Mouse (Mus musculus) stomach, postnatal 0 days (tissue): Measurements from ENCODE around the gene Ciapin1. TPM values are rescaled to one million over a fixed set of nuclear protein-coding genes. Genes with fewer than 3 reads are reported as not detected.
A peak's percentile ranks its signal among the peaks of the same experiment; 100 is the strongest.

ENCODE experiments used
- ATAC-seq: fragments of 200-750 bp; cut with Nextera tagmentation; 2 replicates; pipeline ENCODE4 v1.8.0; 2017; ENCODE audit not compliant: low FRiP score, low TSS enrichment
- DNase-seq: peaks from one replicate; pipeline ENCODE4 v3.0.0-alpha.2; 2016; ENCODE audit warnings: low spot score
- H3K27ac ChIP-seq: fragments of 300-500 bp; sonication (generic); replicated peaks from 2 replicates; pipeline ENCODE4 v1.5.1; 2014; ENCODE audit warnings: mild to moderate bottlenecking, control low read depth
- H3K27me3 ChIP-seq: fragments of 300-500 bp; sonication (generic); 2 replicates; pipeline ENCODE4 v1.6.1; 2014; ENCODE audit warnings: low read length; ENCODE audit not compliant: control insufficient read depth, insufficient read depth
- H3K36me3 ChIP-seq: fragments of 300-500 bp; sonication (generic); 2 replicates; pipeline ENCODE4 v1.6.1; 2014; ENCODE audit warnings: low read length, mixed read lengths; ENCODE audit not compliant: control insufficient read depth, insufficient read depth
- H3K4me1 ChIP-seq: fragments of 300-500 bp; sonication (generic); replicated peaks from 2 replicates; pipeline ENCODE4 v1.6.1; 2014; ENCODE audit warnings: antibody characterized with exemption; ENCODE audit not compliant: control insufficient read depth, insufficient read depth
- H3K4me2 ChIP-seq: fragments of 300-500 bp; sonication (generic); replicated peaks from 2 replicates; pipeline ENCODE4 v1.6.1; 2014; ENCODE audit warnings: low read depth, mild to moderate bottlenecking, control low read depth, moderate library complexity
- H3K4me3 ChIP-seq: fragments of 300-500 bp; sonication (generic); 2 replicates; pipeline ENCODE4 v1.5.1; 2014; ENCODE audit warnings: low read depth, low read length, control low read depth
- H3K9ac ChIP-seq: fragments of 300-500 bp; sonication (generic); 2 replicates; pipeline ENCODE4 v1.6.1; 2014; ENCODE audit warnings: mild to moderate bottlenecking, low read length, control low read depth, mixed read lengths
- H3K9me3 ChIP-seq: fragments of 300-500 bp; sonication (generic); 2 replicates; pipeline ENCODE4 v1.6.1; 2016; ENCODE audit warnings: low read length; ENCODE audit not compliant: control insufficient read depth
- CTCF ChIP-seq: IDR thresholded peaks from 2 replicates; pipeline ENCODE4 v1.5.1; 2016; ENCODE audit warnings: antibody characterized with exemption, low read depth, mild to moderate bottlenecking, moderate library complexity
- EP300 ChIP-seq: optimal IDR thresholded peaks from 2 replicates; pipeline ENCODE3; 2016; ENCODE audit warnings: antibody characterized with exemption
- WGBS: fragments of 180-500 bp; shearing (Covaris S2); extraction: QIAGEN DNeasy Blood & Tissue Kit; methylation state at CpG from one replicate; pipeline ENCODE4 v1.1.7; 2014; 5-methylcytosine and 5-hydroxymethylcytosine counted together
- polyA plus RNA-seq: library from polyadenylated mRNA; unstranded; fragments of >200 nt; fragmentation: Nextera tagmentation; extraction: Ambion mirVana; gene quantifications from 2 replicates; pipeline ENCODE4 v1.2.1, GENCODE M21; 2015

Gene Ciapin1
- polyA plus RNA-seq, 1 experiment from 2014 or later = 58.8 TPM

DNA sequence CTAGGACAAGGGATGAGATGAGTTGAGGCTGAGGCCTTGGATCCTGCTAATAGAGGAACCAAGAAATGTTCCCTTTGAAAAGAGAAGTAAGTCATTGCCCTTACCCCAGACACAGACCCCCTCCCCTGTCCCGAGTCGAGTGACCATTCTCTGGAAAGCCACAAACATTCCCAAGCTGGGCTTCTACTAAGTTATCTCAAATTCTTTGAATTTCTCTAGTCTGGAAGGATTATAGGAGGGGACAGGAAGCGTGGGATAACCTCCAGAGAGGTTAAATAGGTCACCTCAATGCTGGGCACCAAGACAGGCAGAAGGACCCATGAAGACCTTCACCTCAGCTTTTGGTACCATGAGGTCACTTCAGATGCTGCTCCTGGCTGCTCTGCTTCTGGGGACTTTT, 28.0 kb downstream of the Ciapin1 start, which contains the start of gene Ccl17:
Gene Ccl17 (plus strand): TSS at position 301 of the 400 bp plus-strand sequence.
- H3K9me3 ChIP-seq = no peaks in the 10 kb centered on the region
- 48% methylated on average over 3 of the region's 3 CpGs for WGBS
- H3K36me3 ChIP-seq = no peaks in the 10 kb centered on the region
- H3K4me3 ChIP-seq = no peak within 1 kb of the TSS
- no peaks in the 10 kb centered on the region for H3K4me1 ChIP-seq
- no peak within 1 kb of the TSS for H3K4me2 ChIP-seq
- H3K27me3 ChIP-seq = no peaks in the 10 kb centered on the region
- H3K9ac ChIP-seq = no peak within 1 kb of the TSS
- DNase-seq (no peak), ATAC-seq (no peak)
- no peak within 1 kb of the TSS for H3K27ac ChIP-seq
- no peak for TF ChIP-seq CTCF
- TF ChIP-seq EP300 = no peak

DNA sequence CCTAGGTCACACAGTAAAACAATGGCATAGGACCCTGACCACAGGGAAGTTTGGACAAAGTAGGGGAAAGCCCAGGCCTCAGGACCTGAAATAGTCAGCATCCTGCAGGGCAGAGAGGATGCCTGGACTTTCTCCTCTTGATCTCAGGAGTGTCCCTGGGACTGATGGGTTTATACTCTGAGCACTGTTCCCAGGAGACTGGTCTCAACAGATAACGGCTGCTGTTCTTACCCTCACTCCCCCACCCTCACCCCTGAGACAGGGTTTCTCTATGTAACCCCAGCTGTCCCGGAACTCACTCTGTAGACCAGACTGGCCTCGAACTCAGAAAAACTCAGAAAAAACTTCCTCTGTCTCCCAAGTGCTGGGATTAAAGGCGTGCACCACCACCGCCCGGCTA, 29.8 kb downstream of the Ciapin1 start:
- no peak for DNase-seq

DNA sequence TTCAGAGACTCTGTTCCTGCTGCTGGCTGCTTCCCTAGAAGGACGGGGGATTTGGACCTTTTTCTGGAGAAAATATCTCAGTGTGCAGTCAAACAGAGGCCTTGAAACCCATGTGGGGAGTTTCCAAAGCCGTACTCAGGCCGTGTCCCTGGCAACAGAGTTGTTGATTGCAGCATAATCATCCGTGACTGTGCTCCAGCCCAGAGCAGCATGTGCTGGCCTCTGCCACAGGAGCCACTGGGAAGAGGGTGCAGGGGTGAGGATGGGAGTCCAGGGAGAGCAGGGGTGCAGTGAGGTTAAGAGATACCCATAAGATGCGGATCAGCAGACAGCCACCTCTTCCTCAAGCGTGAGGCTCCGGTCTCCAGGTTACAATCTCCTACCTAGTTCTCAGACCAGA, 30.7 kb downstream of the Ciapin1 start:
- H3K27ac ChIP-seq = no peak overlapping the region
- DNase-seq (no peak), ATAC-seq (peak; percentile 19; the same call in 1 of the 2 replicates)
- WGBS = 55% methylated on average over 7 of the region's 7 CpGs
- no peak overlapping the region for H3K4me3 ChIP-seq
- H3K4me1 ChIP-seq = no peaks in the 10 kb centered on the region
- H3K9ac ChIP-seq = no peak overlapping the region
- H3K4me2 ChIP-seq = no peak overlapping the region
- no peaks in the 10 kb centered on the region for H3K27me3 ChIP-seq
- TF ChIP-seq CTCF (no peak), EP300 (no peak)
- H3K36me3 ChIP-seq = no peaks in the 10 kb centered on the region
- no peaks in the 10 kb centered on the region for H3K9me3 ChIP-seq

More for the DNA sequence above, 29.8 kb downstream of the Ciapin1 start:
- no peak for TF ChIP-seq EP300
- no peak for TF ChIP-seq CTCF
- Histone ChIP-seq H3K27ac (no peak overlapping the region), H3K4me1 (no peaks in the 10 kb centered on the region), H3K36me3 (no peaks in the 10 kb centered on the region), H3K9ac (no peak overlapping the region), H3K27me3 (no peaks in the 10 kb centered on the region), H3K9me3 (no peaks in the 10 kb centered on the region), H3K4me2 (no peak overlapping the region), H3K4me3 (no peak overlapping the region)
- ATAC-seq = no peak
- 79% methylated on average over 6 of the region's 6 CpGs for WGBS

GRCm38 (mm10) chr8:94805811-94806210, 32.3 kb downstream of the Ciapin1 start:
- no peak for ATAC-seq
- no peak for DNase-seq
- H3K4me3 ChIP-seq = no peak overlapping the region
- no peak overlapping the region for H3K9ac ChIP-seq
- no peaks in the 10 kb centered on the region for H3K27me3 ChIP-seq
- no peaks in the 10 kb centered on the region for H3K9me3 ChIP-seq
- TF ChIP-seq CTCF (no peak), EP300 (no peak)
- H3K36me3 ChIP-seq = no peaks in the 10 kb centered on the region
- H3K4me2 ChIP-seq = no peak overlapping the region
- no peak overlapping the region for H3K27ac ChIP-seq
- WGBS = 59% methylated on average over 4 of the region's 4 CpGs
- no peaks in the 10 kb centered on the region for H3K4me1 ChIP-seq

DNA sequence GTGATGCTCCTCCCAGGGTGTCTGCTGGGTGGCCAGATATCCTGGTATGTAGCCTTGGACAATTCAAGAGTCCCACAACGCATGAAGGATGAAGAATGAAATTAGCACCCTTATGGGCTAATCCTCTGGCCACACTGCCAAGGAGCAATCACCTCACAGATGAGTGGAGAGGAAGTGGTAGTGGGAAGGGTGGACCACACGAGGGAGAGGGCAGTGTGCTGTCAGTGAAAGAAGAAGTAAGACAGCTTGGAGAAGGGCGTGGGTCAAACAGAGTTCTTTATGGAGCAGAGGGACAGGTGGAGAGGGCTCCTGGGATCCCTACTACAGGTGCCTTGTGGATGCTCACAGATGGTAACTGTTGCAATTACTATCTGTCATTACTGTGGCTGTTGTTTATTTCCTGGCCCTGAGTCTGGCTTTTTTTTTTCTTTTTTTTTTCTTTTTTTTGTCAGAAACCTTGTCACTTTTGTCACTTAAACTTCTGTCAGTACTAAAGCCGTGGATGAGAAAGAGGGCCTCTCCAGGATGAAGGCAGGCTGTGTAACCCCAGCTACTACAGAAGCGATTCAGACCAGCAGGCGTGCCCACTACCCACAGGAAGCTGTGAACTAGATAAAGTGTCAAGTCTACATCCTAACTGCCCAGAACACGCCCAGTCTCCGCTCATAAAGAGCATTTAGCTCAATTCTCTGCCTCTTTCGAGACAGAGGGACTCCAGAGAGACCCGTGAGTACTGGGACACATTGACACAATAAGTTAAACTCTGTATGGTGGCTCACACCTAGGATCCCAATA, 33.4 kb downstream of the Ciapin1 start:
- WGBS = 69% methylated on average over 10 of the region's 10 CpGs

GRCm38 (mm10) chr8:94803551-94803950, 34.6 kb downstream of the Ciapin1 start:
- Histone ChIP-seq H3K27ac (no peak overlapping the region), H3K4me2 (no peak overlapping the region), H3K4me3 (no peak overlapping the region), H3K27me3 (no peaks in the 10 kb centered on the region), H3K36me3 (no peaks in the 10 kb centered on the region), H3K4me1 (no peaks in the 10 kb centered on the region), H3K9me3 (no peaks in the 10 kb centered on the region), H3K9ac (no peak overlapping the region)
- ATAC-seq = no peak
- no peak for DNase-seq
- no peak for TF ChIP-seq CTCF
- TF ChIP-seq EP300 = no peak
- 62% methylated on average over 6 of the region's 6 CpGs for WGBS

More for the DNA sequence above, 33.4 kb downstream of the Ciapin1 start:
- Histone ChIP-seq H3K4me3 (no peak overlapping the region), H3K27ac (no peak overlapping the region), H3K27me3 (no peaks in the 10 kb centered on the region), H3K4me2 (no peak overlapping the region), H3K9me3 (no peaks in the 10 kb centered on the region), H3K9ac (no peak overlapping the region), H3K36me3 (no peaks in the 10 kb centered on the region), H3K4me1 (no peaks in the 10 kb centered on the region)
- ATAC-seq = no peak
- no peak for DNase-seq
- no peak for TF ChIP-seq EP300
- TF ChIP-seq CTCF = no peak
